Mouse (Mus musculus) heart, adult 2 months (tissue): ENCODE measurements around the gene Syn1.

Experiments
- CTCF ChIP-seq: fragments of 200-600 bp; IDR thresholded peaks from 2 replicates; pipeline ENCODE4 v1.8.1; 2022; ENCODE audit warnings: antibody characterized with exemption, mild to moderate bottlenecking, moderate library complexity
- POLR2A ChIP-seq: fragments of 200-500 bp; IDR thresholded peaks from 2 replicates; pipeline ENCODE4 v1.6.1; 2011; ENCODE audit warnings: mild to moderate bottlenecking, low read depth, low read length, control low read depth; ENCODE audit not compliant: insufficient read depth

DNA sequence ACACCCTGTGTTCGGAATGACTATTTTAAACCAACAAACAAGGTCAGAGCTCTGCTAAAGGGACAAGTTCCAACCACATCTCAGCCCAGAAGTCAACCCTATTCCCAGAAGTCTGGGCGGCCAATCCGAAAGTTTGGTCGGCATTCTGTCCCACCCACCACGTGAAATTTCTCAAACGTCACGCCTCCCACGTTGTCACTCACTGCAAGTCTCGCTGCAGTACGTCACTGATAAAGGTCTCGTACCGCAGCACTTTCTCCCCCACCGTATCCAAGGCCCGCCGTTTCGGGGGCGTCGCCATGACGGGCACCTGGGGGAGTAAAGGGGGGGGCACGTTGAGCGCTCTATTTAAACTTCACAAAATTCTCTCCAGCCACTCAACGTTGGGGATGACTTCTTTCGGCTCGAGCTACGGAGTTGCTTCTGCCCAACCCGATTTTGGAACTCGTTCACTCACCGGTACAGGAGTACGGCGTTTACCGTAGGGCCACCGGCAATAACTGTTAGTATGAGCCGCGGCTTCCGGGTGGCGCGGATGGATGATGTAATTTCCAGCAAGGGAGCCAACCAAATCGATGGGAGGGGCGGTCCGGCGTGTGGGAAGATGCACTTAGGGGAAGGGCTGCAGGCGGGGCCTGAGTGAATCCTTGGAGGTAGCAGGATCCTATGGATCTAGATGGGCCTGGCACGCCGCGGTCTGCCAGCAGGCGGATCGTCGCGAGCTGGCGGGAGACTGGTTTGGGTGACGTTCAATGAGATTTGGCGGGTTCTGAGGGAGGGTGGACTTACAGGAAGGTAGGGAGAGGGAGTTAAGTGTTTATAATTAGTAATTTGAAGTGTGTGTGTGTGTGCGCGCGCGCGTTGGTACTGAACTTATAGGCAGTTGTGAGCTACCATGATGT, 40.9 kb upstream of the Syn1 start, which contains the start of gene Uxt:
- peak; percentile 36 for TF ChIP-seq CTCF
- peak; percentile 56 for TF ChIP-seq POLR2A
